Mouse (Mus musculus): ENCODE measurements around the gene 4930519P11Rik.

The 4930519P11Rik gene

DNA sequence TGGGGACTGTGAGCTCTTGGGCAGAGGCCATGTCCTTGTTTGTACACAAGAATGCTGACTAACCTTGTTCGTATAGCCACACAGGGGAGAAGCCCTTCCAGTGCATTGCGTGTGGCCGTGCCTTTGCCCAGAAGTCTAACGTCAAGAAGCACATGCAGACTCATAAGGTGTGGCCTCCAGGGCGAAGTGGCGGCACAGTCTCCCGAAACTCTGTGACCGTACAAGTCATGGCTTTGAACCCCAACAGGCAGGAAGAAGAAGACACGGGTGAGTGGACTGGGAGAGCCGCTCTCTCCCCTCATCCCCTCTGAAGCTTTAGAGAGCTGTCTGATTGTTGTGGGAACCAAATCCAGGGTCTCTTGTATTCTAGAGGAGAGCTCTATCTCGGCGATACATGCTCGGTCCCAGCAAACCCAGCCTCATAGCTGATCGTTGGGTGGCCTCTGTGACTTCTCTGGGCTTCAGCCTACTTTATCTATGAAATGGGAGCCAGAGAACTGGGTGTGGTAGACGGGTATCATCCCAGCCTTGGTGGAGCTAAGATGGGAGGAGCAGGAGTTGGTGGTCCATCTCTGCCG, 19.1 kb upstream of the 4930519P11Rik start:
- no peak for DNase-seq

- no peak for DNase-seq
These were observed 17.3 kb upstream of the 4930519P11Rik start for GRCm38 (mm10) chr2:154630531-154630930.

GRCm38 (mm10) chr2:154624137-154624536, 10.9 kb upstream of the 4930519P11Rik start:
- DNase-seq, result no peak

DNA sequence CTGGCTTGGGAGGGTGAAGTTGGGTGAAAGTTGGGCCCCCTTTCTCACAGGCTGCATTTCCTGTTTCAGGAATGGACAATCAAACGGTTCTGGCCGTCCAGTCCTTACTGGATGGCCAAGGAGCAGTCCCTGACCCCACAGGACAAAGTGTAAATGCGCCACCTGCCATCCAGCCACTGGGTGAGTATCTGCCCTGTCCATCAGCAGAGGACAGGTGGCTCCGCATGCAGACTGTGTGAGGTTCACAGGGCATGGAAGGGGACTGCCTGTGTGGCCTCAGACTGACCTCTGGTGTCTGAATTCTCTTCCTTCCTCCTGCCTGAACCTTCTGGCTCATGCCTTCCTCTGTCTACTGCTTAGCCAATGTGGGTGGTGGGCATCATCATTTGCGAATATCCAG, 8.4 kb upstream of the 4930519P11Rik start:
- no peak for DNase-seq

DNA sequence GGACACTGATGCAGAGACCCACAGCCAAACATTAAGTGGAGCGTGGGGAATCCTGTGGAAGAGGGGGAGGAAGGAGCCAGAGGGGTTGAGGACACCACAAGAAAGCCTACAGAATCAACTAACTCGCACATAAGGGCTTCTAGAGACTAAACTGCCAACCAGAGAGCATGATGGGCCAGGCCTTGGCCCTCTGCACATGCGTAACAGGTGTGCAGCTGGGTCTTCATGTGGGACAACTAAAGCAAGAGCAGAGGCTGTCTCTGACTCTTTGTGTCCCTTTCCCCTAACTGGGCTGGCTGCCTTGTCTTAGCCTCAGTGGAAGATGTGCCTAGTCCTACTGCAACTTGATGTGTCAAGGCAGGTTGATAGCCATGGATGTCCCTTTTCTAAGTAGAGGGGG, 3.8 kb upstream of the 4930519P11Rik start:
- DNase-seq, result no peak

GRCm38 (mm10) chr2:154615674-154616073, 2.4 kb upstream of the 4930519P11Rik start:
- DNase-seq, result no peak

- DNase-seq, result no peak
These were observed 1.8 kb upstream of the 4930519P11Rik start for GRCm38 (mm10) chr2:154614841-154615576.

DNA sequence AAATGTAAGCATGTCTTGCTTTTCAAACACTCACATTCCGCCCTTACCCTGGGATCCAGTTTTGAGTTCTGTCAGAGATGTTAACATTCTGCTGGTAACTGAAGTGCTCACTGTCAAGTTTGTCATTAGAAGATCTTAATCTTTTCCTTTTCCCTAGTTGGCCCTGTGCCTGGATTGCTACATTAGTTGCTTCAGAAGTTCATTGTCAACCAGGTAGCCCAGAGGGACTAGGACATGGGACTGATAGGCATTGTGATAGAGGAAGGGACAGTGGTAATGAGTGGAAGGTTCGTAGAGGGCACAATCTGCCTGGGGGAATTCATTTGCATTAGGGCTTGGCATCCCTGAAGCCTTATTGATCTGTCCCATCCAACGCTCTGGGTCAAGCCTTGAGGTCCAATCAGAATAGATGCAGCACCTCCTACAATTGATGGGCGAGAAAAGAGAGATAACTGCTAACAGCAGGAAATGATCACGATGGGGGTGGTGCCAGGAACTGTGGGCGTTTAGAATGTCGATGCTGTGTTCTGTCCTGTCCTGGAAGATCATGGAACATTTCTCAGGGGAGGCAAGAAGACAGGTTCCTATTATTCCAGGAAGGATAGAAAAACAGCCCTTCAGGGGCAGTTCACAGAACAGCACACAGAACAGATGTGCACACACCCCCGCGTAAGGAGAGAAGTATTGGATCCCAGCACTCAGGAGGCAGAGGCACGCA, 4.0 kb downstream of the 4930519P11Rik start:
- DNase-seq, result no peak

- no peak for DNase-seq
These were observed 6.3 kb downstream of the 4930519P11Rik start for GRCm38 (mm10) chr2:154606965-154607364.

GRCm38 (mm10) chr2:154604156-154604555, 9.1 kb downstream of the 4930519P11Rik start:
- DNase-seq, result no peak

DNA sequence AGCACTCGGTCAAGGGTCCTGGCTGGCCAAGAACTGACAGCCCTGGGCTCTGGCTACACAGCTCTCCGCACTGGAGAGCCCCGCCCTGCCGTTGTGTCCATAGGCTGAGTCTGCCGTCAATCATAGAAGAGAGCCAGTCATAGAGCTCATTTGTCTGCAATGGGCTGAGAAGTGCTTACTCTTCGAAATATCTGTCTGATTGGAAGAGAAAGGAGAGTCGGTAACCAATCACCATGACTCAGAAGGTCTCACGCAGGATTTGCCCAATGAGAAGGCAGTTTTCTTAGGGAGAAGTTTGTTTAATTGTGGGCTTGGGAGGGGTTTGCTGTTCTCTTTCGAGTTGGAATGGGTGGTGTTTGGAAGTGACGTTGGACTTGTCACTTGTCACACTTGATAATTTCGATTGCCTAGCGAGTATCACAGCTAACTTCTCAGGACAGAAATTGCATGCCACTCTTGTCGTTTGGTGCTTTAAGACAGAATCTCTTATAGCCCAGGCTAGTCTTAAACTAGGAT, 9.5 kb downstream of the 4930519P11Rik start, which contains the start of gene Pxmp4:
TSS of gene Pxmp4 (minus strand) at position 71 of the 516 bp plus-strand sequence.
- DNase-seq, result peak; percentile 100

- DNase-seq, result no peak
These were observed 10.1 kb downstream of the 4930519P11Rik start for GRCm38 (mm10) chr2:154603007-154603637.

DNA sequence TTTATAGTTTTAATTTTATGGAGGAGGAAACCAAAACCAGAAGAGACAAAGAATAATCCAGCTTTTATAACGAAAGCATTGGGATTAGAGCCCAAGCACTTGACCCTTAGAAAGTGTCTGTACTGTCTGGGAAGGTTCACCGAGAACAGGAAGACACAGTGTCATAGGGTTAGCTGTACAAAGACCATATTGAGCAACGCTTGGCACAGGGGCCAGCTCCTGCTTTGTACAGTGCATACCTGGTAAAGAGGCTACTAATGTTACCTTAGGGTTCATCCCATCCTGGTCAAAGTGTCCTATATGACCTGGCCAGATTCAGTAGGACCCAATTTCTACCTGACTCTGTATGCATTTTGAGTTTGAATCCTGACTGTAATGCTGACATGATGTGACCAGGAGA, 11.9 kb downstream of the 4930519P11Rik start:
- peak; percentile 68 for DNase-seq

- DNase-seq, result no peak
These were observed 12.7 kb downstream of the 4930519P11Rik start for GRCm38 (mm10) chr2:154600586-154600985.

DNA sequence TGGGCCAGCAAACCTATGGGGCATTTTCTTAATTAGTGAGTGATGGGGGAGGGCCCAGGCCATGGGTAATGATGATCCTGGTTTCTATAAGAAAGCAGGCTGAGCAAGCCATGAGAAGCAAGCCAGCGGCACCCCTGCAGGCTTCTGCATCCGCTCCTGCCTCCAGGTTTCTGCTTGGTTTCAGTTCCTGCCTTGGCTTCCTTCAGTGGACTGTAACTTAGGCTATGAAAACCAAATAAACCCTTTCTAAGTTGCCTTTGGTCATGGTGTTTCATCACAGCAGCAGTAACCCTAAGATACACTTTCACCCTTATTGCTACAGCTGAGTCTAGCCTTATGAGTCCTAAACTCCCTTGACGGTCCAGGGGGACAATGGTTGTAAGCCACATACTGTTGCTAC, 15.8 kb downstream of the 4930519P11Rik start:
- DNase-seq, result no peak

GRCm38 (mm10) chr2:154595775-154596174, 17.5 kb downstream of the 4930519P11Rik start:
- no peak for DNase-seq

DNA sequence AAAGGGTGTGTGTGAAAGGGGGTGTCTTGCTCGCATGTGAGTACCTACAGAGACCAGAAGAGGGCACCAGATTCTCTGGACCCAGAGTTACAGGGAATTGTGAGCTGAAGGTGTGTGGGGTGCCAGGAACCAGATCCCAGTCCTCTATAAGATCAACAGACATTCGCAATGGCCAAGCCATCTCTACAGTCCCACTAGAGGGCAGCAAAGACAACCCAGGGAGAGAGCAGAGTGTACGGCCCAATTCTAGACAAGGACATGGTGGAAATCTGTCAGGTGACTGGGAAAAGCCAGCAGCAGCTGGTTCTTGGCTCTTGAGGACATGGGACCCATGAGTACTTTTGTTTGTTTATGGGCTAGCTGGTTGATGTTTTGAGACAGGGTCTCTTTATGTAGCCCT, 20.2 kb downstream of the 4930519P11Rik start:
- peak; percentile 43 for DNase-seq

DNA sequence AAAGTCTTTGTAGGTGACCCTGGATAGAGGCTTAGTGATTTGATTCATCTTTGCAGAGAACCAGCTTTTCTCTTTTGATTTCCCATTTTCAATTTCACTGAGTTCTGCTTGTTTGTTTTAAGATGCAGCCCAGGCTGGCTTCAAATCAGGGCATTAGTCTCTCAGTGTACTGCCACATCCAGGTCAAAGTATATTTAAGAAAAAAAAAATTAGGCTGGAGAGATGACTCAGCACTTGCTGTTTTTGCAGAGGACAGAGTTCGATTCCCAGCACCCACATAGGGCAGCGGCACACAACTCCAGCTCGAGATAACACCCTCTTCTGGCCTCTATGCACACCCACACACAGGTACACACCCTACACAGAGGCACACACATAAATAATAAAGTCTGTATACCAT, 22.0 kb downstream of the 4930519P11Rik start:
- DNase-seq, result no peak

GRCm38 (mm10) chr2:154589051-154589450, 24.2 kb downstream of the 4930519P11Rik start:
- DNase-seq, result no peak

DNA sequence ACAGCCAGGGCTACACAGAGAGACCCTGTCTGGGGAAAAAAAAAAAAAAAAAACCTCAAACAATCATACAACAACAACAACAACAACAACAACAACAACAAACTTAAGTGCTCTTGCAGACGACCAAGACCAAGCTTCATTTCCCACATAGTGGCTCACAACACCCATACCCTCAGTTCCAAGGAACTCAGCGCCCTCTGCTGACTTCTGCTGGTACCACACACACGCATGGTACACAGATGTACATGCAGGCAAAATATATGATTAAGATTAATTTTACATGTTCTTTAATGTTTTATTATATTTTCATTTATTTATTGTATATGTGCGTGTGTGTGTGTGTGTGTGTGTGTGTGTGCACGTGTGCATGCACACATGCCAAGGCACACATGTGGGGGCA, 26.8 kb downstream of the 4930519P11Rik start:
- no peak for DNase-seq

DNA sequence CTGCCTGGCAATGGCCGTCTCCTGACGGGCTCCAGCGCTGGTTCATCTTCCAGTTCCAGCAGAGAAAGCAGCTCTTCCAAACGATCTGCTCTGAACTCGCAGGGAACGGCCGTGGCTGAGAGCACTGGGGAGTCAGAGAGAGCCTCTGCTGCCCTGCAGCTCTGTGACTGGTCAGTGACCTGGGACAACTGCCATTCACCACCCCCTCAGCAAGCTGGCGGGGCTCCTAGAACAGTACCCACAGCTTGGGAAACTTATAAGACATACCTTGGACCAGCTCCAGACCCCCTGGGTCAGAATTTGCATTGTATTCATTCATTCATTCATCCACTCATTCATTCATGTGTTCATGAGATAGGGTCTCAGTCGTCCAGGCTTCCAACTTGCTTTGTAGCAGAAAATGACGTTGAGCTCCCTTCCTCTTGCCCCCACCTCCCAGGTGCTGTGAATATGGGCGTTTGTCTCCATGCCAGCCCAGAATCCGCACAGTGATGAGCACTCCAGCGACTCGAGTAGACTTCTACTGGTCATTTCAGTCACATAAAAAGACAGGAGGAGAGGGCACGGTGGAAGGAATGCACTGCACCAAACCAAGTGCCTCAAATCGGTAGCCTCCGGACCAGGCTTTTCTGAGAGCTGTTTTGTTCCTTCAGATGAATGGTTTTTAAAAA, 28.2 kb downstream of the 4930519P11Rik start:
- no peak for DNase-seq
